Mouse (Mus musculus): ENCODE measurements around the gene 4930438A08Rik. TPM values are rescaled to one million over a fixed set of nuclear protein-coding genes. Genes with fewer than 3 reads are reported as not detected.

Gene 4930438A08Rik
- polyA plus RNA-seq (2012; rRNA removed), result 0.04 and 0.08 TPM in 2 replicates

GRCm38 (mm10) chr11:58274572-58274971 lies at the start of gene 4930438A08Rik:
Gene 4930438A08Rik, plus strand, starts transcription at chr11:58274799.

GRCm38 (mm10) chr11:58306860-58307308 lies 32.3 kb downstream of the 4930438A08Rik start, which contains the start of gene Zfp692:
Gene Zfp692, plus strand, starts transcription at chr11:58307069.

GRCm38 (mm10) chr11:58330276-58331148 lies 55.9 kb downstream of the 4930438A08Rik start, which contains the start of the genes Zfp672 and Sh3bp5l:
Gene Zfp672, minus strand, starts transcription at chr11:58330339.
Gene Sh3bp5l, plus strand, starts transcription at chr11:58330724.

Other genes starting within 250 kb of the 4930438A08Rik start
- not detected in 2 replicates for gene Gm12248, start 181.7 kb upstream of the 4930438A08Rik start, polyA plus RNA-seq (2012; rRNA removed)
- gene Cnot8, start 170.6 kb upstream of the 4930438A08Rik start, polyA plus RNA-seq (2012; rRNA removed), result 112 TPM in 2 replicates
- 11.4 and 11.6 TPM in 2 replicates for gene Gemin5, start 106.3 kb upstream of the 4930438A08Rik start, polyA plus RNA-seq (2012; rRNA removed)
- gene Mrpl22, start 103.1 kb upstream of the 4930438A08Rik start, polyA plus RNA-seq (2012; rRNA removed), result 67.6 and 75.1 TPM in 2 replicates
- 2.1 and 2.8 TPM in 2 replicates for gene Igtp, start 75.2 kb upstream of the 4930438A08Rik start, polyA plus RNA-seq (2012; rRNA removed)
- 1.6 and 2.5 TPM in 2 replicates for gene Irgm2, start 75.2 kb upstream of the 4930438A08Rik start, polyA plus RNA-seq (2012; rRNA removed)
- gene Zfp692, start 32.3 kb downstream of the 4930438A08Rik start, polyA plus RNA-seq (2012; rRNA removed), result 67.7 and 68.3 TPM in 2 replicates
- 41.2 and 41.8 TPM in 2 replicates for gene Zfp672, start 55.5 kb downstream of the 4930438A08Rik start, polyA plus RNA-seq (2012; rRNA removed)
- gene Sh3bp5l, start 55.9 kb downstream of the 4930438A08Rik start, polyA plus RNA-seq (2012; rRNA removed), result 40.1 and 41.6 TPM in 2 replicates
- gene Lypd8, start 104.2 kb downstream of the 4930438A08Rik start, polyA plus RNA-seq (2012; rRNA removed), result 0.08 and 0.17 TPM in 2 replicates
- not detected in 2 replicates for gene 1810065E05Rik, start 146.3 kb downstream of the 4930438A08Rik start, polyA plus RNA-seq (2012; rRNA removed)
- gene Gm12253, start 157.8 kb downstream of the 4930438A08Rik start, polyA plus RNA-seq (2012; rRNA removed), result not detected in 2 replicates
- gene Lypd9, start 178.1 kb downstream of the 4930438A08Rik start, polyA plus RNA-seq (2012; rRNA removed), result not detected in 2 replicates
- not detected in 2 replicates for gene Olfr30, start 187.5 kb downstream of the 4930438A08Rik start, polyA plus RNA-seq (2012; rRNA removed)
- 0.03 TPM in 1 of 2 replicates, not detected in the other for gene Olfr332, start 217.8 kb downstream of the 4930438A08Rik start, polyA plus RNA-seq (2012; rRNA removed)
- gene Olfr331, start 227.8 kb downstream of the 4930438A08Rik start, polyA plus RNA-seq (2012; rRNA removed), result not detected in 2 replicates

All from central nervous system, embryonic 18 days (tissue).